Mouse (Mus musculus): Measurements from ENCODE around the gene Nipsnap2. TPM values are rescaled to one million over a fixed set of nuclear protein-coding genes. Genes with fewer than 3 reads are reported as not detected.

Gene Nipsnap2
- total RNA-seq, 2 experiments from 2014 or later: 72.2 to 84.1 TPM

Other genes starting within 250 kb of the Nipsnap2 start
- gene Sfswap, start 223.8 kb upstream of the Nipsnap2 start, total RNA-seq (2021): 100 to 1,000 TPM; 111 to 113 TPM
- gene Mmp17, start 140.9 kb upstream of the Nipsnap2 start, total RNA-seq (2021): 10 to 100 TPM; 91.1 to 94.9 TPM
- 1 to 10 TPM; 7.0 to 7.1 TPM for gene Zfp11, start 55.0 kb upstream of the Nipsnap2 start, total RNA-seq (2021)
- gene Sept14, start 16.6 kb upstream of the Nipsnap2 start, total RNA-seq (2021): not detected
- 10 to 100 TPM; 79.3 to 85.1 TPM for gene Mrps17, start 9.6 kb upstream of the Nipsnap2 start, total RNA-seq (2021)
- gene Psph, start 62.4 kb downstream of the Nipsnap2 start, total RNA-seq (2021): 10 to 100 TPM; 25.4 to 26.0 TPM
- 10 to 100 TPM; 19.0 to 24.0 TPM for gene Sumf2, start 121.9 kb downstream of the Nipsnap2 start, total RNA-seq (2021)
- 100 to 1,000 TPM; 413 to 428 TPM for gene Chchd2, start 162.4 kb downstream of the Nipsnap2 start, total RNA-seq (2021)
- gene Zbed5, start 170.7 kb downstream of the Nipsnap2 start, total RNA-seq (2021): 1 to 10 TPM; 4.0 to 4.4 TPM
- gene Phkg1, start 173.5 kb downstream of the Nipsnap2 start, total RNA-seq (2021): 10 to 100 TPM; 10.5 to 10.9 TPM
- gene Nupr1l, start 183.5 kb downstream of the Nipsnap2 start, total RNA-seq (2021): 1 to 10 TPM; 1.8 to 3.4 TPM
- 10 to 100 TPM; 48.6 to 53.5 TPM for gene Vkorc1l1, start 216.9 kb downstream of the Nipsnap2 start, total RNA-seq (2021)

Measured in left cerebral cortex, postnatal 14 days (tissue).